ENCODE assay signal across 18 mouse cellular contexts in the genomic region with DNA sequence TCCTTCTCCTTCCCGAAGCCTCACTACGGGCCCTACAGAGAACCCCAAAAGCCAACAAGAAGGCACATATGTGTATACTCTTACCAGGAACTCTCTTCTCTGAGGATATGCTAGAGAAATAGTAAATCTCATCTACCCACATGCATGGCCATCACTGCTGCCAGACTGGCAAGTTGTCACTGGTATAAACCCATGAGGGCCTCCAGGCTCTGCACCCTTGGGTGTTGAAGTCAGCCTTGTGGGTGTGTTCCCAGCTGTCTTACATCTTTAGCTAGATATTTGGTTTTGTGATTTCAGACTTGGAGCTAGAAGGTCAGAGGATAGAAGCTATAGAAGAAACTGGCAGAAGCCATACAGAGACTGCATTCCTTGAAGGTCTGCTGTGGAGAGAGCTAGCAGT.
"Had no signal": no experiment of that assay in that cellular context is flagged by ENCODE, and none has a peak within 500 bp of the region (broad histone marks: within the 10 kb centered on the region; RNA-seq: fewer than 3 reads in every experiment).

No protein-coding gene starts in this region.

- H3K27ac ChIP-seq: hindbrain, embryonic 10.5 days; hindbrain, embryonic 12.5 days; hindbrain, embryonic 14.5 days; intestine, embryonic 15.5 days; left cerebral cortex, adult 2 months; limb, embryonic 10.5 days; limb, embryonic 12.5 days had no signal

- H3K9ac ChIP-seq: forebrain, postnatal 0 days; hindbrain, embryonic 12.5 days; hindbrain, embryonic 14.5 days; intestine, embryonic 15.5 days; limb, embryonic 12.5 days had no signal

- H3K4me1 ChIP-seq: hindbrain, embryonic 12.5 days; limb, embryonic 12.5 days had no signal

- H3K36me3 ChIP-seq: hindbrain, embryonic 10.5 days; hindbrain, embryonic 12.5 days; intestine, embryonic 15.5 days; limb, embryonic 10.5 days; limb, embryonic 12.5 days had no signal

- H3K27me3 ChIP-seq: hindbrain, embryonic 12.5 days; intestine, embryonic 15.5 days; limb, embryonic 12.5 days had no signal

- H3K4me3 ChIP-seq: hindbrain, embryonic 10.5 days; hindbrain, embryonic 12.5 days; intestine, embryonic 15.5 days; layer of hippocampus, adult 2 months; left cerebral cortex, adult 2 months; limb, embryonic 10.5 days; limb, embryonic 12.5 days had no signal

- H3K4me2 ChIP-seq: heart, embryonic 11.5 days; hindbrain, embryonic 12.5 days; hindbrain, embryonic 14.5 days; intestine, embryonic 15.5 days; limb, embryonic 12.5 days had no signal

- H3K9me3 ChIP-seq: hindbrain, embryonic 10.5 days; hindbrain, embryonic 12.5 days; intestine, embryonic 15.5 days; limb, embryonic 10.5 days; limb, embryonic 12.5 days had no signal

- DNase-seq: forebrain, postnatal 0 days; heart, postnatal 4 days; kidney, adult 18-20 months; kidney, adult 8-10 months; kidney, postnatal 10 days; kidney, postnatal 25 days; kidney, postnatal 4 days had no signal

- ATAC-seq: forebrain, postnatal 0 days; hindbrain, embryonic 16.5 days; inflammation-experienced regulatory T-cells, adult 6 months had no signal
